In genomic region chr14:34944390-34944979, GRCm38 (mm10) we compare ENCODE assay signal across 11 mouse cellular contexts.
DNase-seq lines count a peak whose midpoint lies in the region; ATAC-seq lines count a peak whose summit lies in the region.
"Had no signal": no experiment of that assay in that cellular context is flagged by ENCODE, and none has a peak within 500 bp of the region (broad histone marks: within the 10 kb centered on the region; RNA-seq: fewer than 3 reads in every experiment).

No protein-coding gene starts in this region.

- peaks cover 3% of the 10 kb centered on the region; the same call in 1 of the 2 replicates for H3K4me1 ChIP-seq in hindbrain, embryonic 14.5 days (replicated peaks; ENCODE audit: control insufficient read depth, insufficient read depth, low read length)
- no peaks in the 10 kb centered on the region for H3K4me1 ChIP-seq in hindbrain, embryonic 11.5 days (replicated peaks; ENCODE audit: control insufficient read depth, insufficient read depth, low read length)
- H3K4me1 ChIP-seq in forebrain, embryonic 16.5 days (replicated peaks; ENCODE audit: control insufficient read depth, insufficient read depth, low read length) = peaks cover 16% of the 10 kb centered on the region
- H3K4me1 ChIP-seq in intestine, embryonic 15.5 days (replicated peaks) = no peaks in the 10 kb centered on the region

- no peak overlapping the region for H3K4me3 ChIP-seq in hindbrain, embryonic 14.5 days (replicated peaks; ENCODE audit: low read length)
- H3K4me3 ChIP-seq in hindbrain, embryonic 11.5 days (ENCODE audit: low read depth, low read length) = no peak overlapping the region
- no peak overlapping the region for H3K4me3 ChIP-seq in forebrain, embryonic 16.5 days (replicated peaks; ENCODE audit: low read length)
- no peak overlapping the region for H3K4me3 ChIP-seq in intestine, embryonic 15.5 days (replicated peaks)
- H3K4me3 ChIP-seq: heart, adult 2 months had no signal

- DNase-seq in hindbrain, embryonic 14.5 days (ENCODE audit: low spot score) = no peak
- DNase-seq in hindbrain, embryonic 11.5 days (ENCODE audit: low spot score) = no peak
- peak; percentile 67 to 68 for DNase-seq in layer of hippocampus, postnatal 14 days (ENCODE audit: low spot score in 2 of 2)
- peak; percentile 65 for DNase-seq in right cerebral cortex, postnatal 25 days
- no peak for DNase-seq in thymus, postnatal 25 days
- DNase-seq: heart, adult 2 months; kidney, postnatal 14 days had no signal

- no peaks in the 10 kb centered on the region for H3K9me3 ChIP-seq in hindbrain, embryonic 14.5 days (ENCODE audit: control insufficient read depth, low read length)
- H3K9me3 ChIP-seq in hindbrain, embryonic 11.5 days (ENCODE audit: control insufficient read depth, low read length) = no peaks in the 10 kb centered on the region
- no peaks in the 10 kb centered on the region for H3K9me3 ChIP-seq in forebrain, embryonic 16.5 days (ENCODE audit: control insufficient read depth, low read length)
- H3K9me3 ChIP-seq in intestine, embryonic 15.5 days = no peaks in the 10 kb centered on the region

- no peaks in the 10 kb centered on the region for H3K27me3 ChIP-seq in hindbrain, embryonic 14.5 days (ENCODE audit: control insufficient read depth, insufficient read depth, low read length)
- H3K27me3 ChIP-seq in hindbrain, embryonic 11.5 days (ENCODE audit: control insufficient read depth, insufficient read depth, low read length) = no peaks in the 10 kb centered on the region
- H3K27me3 ChIP-seq in forebrain, embryonic 16.5 days (replicated peaks; ENCODE audit: control insufficient read depth, insufficient read depth, low read length) = no peaks in the 10 kb centered on the region
- no peaks in the 10 kb centered on the region for H3K27me3 ChIP-seq in intestine, embryonic 15.5 days (replicated peaks)
- H3K27me3 ChIP-seq: CH12.LX had no signal

- peak; percentile 25; the same call in 1 of the 2 replicates for ATAC-seq in hindbrain, embryonic 14.5 days (ENCODE audit: low FRiP score)
- no peak for ATAC-seq in hindbrain, embryonic 11.5 days (ENCODE audit: low FRiP score)
- ATAC-seq in forebrain, embryonic 16.5 days = peak; percentile 73
- ATAC-seq in inflammation-experienced regulatory T-cells, adult 6 months = no peak
- ATAC-seq in intestine, embryonic 15.5 days = no peak

- WGBS in hindbrain, embryonic 14.5 days = 81% methylated on average over 14 of the region's 14 CpGs
- WGBS in hindbrain, embryonic 11.5 days = 91% methylated on average over 14 of the region's 14 CpGs
- WGBS in forebrain, embryonic 16.5 days = 62% methylated on average over 14 of the region's 14 CpGs
- 80% methylated on average over 14 of the region's 14 CpGs for WGBS in intestine, embryonic 15.5 days

- no peak overlapping the region for H3K9ac ChIP-seq in hindbrain, embryonic 14.5 days
- no peak overlapping the region for H3K9ac ChIP-seq in hindbrain, embryonic 11.5 days (ENCODE audit: low read depth, low read length)
- H3K9ac ChIP-seq in forebrain, embryonic 16.5 days (replicated peaks; ENCODE audit: low read depth, low read length) = no peak overlapping the region
- H3K9ac ChIP-seq in intestine, embryonic 15.5 days = no peak overlapping the region

- no peak overlapping the region for H3K4me2 ChIP-seq in hindbrain, embryonic 14.5 days (replicated peaks)
- no peak overlapping the region for H3K4me2 ChIP-seq in hindbrain, embryonic 11.5 days (replicated peaks; ENCODE audit: low read depth, low read length)
- no peak overlapping the region for H3K4me2 ChIP-seq in forebrain, embryonic 16.5 days (ENCODE audit: low read length)
- no peak overlapping the region for H3K4me2 ChIP-seq in intestine, embryonic 15.5 days (replicated peaks)

- H3K27ac ChIP-seq in hindbrain, embryonic 14.5 days = no peak overlapping the region
- H3K27ac ChIP-seq in hindbrain, embryonic 11.5 days (ENCODE audit: low read depth, low read length) = no peak overlapping the region
- H3K27ac ChIP-seq in forebrain, embryonic 16.5 days (ENCODE audit: low read length) = no peak overlapping the region
- no peak overlapping the region for H3K27ac ChIP-seq in intestine, embryonic 15.5 days
- H3K27ac ChIP-seq: heart, adult 2 months had no signal

- no peaks in the 10 kb centered on the region for H3K36me3 ChIP-seq in hindbrain, embryonic 14.5 days (replicated peaks; ENCODE audit: control insufficient read depth, insufficient read depth)
- H3K36me3 ChIP-seq in hindbrain, embryonic 11.5 days (ENCODE audit: control insufficient read depth, insufficient read depth, low read length) = no peaks in the 10 kb centered on the region
- H3K36me3 ChIP-seq in forebrain, embryonic 16.5 days (ENCODE audit: control insufficient read depth, insufficient read depth) = no peaks in the 10 kb centered on the region
- H3K36me3 ChIP-seq in intestine, embryonic 15.5 days = no peaks in the 10 kb centered on the region

Comparison
In these comparisons a context has a peak if more than half of its experiments do, and no peak if none do; other contexts are left out.
1. ATAC-seq: peak in hindbrain, embryonic 14.5 days (single experiment) and forebrain, embryonic 16.5 days (single experiment); none in hindbrain, embryonic 11.5 days (single experiment), inflammation-experienced regulatory T-cells, adult 6 months (single experiment) and intestine, embryonic 15.5 days (single experiment).
2. DNase-seq: peak in layer of hippocampus, postnatal 14 days (2 of 2) and right cerebral cortex, postnatal 25 days (single experiment); none in hindbrain, embryonic 14.5 days (single experiment), hindbrain, embryonic 11.5 days (single experiment) and thymus, postnatal 25 days (single experiment).